Mouse (Mus musculus) right cerebral cortex, adult 2 months (tissue): ENCODE results near the gene Cr1l.
A peak's percentile ranks its signal among the peaks of the same experiment; 100 is the strongest.

ENCODE experiments used
- DNase-seq, 2 experiments: peaks; one replicate each; pipeline ENCODE4 v3.0.0; 2021 to 2022; ENCODE audit warnings: low spot score in 2 of 2

The Cr1l gene

DNA sequence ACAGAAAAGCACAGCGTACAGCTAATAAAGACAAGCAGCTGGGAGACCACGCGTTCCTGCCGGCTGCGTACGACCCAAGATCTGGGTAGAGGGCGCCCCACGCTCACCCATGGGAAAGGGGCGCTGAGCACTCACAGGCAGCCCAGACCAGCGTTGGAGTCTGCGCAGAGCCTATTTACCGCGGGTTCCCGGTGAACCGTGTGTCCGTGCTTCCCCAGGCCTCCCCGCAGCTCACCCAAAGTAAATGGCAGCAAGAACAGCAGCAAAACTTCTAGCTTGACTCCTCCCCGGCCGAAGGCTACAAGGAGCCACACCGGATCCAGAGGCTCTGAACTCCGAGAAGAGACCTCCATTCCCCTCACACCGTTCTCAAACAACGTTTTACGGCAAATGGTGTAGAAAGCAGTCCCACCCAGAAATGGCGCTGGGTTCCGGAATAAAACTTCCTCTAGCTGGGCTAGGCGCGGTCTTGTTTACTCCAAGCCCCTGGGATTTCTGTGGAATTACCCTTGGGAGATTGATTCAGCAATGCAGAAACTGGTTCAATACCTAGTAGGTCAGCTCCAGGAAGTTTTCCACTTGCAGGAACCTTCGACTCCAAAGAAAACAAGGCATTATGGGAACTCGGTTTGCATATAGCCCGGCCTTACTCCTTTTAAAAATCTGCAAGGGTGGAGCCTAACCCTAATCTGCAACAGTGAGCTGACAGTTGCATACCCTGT is at the start of gene Cr1l:
Cr1l (minus strand) TSS at position 634 of the 722 bp plus-strand sequence.
- DNase-seq: peak; percentile 89 to 90

DNA sequence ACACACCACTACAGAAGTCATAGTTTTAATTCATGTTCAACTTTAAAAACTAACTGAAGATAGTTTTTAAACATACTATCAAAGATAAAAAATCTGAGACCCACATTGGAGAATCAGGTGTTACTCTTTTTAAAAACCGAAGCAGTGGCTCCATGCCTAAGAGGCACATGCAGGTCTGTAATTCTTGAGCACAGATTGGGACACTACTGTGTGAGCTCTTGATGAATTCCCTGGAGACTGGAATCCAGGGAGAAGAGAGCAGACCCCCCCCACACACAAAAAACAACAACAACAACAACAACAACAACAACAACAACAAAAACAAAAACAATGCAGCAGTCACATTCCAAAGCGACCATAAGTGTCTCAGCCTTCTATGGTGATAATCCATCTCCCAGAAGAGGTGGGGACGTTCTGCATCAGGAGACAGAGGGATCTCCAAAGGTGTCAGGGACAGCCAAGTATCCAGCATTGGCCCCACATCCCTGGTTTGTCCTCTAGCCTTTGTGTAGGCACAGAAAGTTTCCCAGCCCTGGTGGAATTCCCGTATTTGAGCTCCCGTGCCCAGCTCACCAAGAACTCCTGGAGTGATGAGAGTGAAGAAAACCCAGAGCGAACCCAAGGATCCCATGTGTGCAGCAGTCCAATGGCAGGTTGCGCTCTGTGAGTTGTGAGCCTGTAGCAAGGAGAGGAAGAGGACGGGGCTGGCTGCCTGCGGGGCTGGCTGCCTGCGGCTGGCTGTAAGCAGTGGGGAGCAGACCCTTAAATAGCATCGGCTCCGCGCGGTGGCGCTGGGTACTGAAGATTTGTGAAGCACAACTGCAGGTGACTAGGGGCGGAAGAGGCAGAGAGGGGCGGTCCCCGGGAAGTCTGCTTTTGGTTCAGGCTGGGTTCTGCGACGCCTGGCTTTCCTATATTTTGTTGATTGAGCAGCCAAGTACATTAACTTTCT is 44.9 kb upstream of the Cr1l start, which contains the start of gene Cr2:
Cr2 (minus strand) TSS at position 737 of the 952 bp plus-strand sequence.
- DNase-seq: peak; percentile 65 to 74

DNA sequence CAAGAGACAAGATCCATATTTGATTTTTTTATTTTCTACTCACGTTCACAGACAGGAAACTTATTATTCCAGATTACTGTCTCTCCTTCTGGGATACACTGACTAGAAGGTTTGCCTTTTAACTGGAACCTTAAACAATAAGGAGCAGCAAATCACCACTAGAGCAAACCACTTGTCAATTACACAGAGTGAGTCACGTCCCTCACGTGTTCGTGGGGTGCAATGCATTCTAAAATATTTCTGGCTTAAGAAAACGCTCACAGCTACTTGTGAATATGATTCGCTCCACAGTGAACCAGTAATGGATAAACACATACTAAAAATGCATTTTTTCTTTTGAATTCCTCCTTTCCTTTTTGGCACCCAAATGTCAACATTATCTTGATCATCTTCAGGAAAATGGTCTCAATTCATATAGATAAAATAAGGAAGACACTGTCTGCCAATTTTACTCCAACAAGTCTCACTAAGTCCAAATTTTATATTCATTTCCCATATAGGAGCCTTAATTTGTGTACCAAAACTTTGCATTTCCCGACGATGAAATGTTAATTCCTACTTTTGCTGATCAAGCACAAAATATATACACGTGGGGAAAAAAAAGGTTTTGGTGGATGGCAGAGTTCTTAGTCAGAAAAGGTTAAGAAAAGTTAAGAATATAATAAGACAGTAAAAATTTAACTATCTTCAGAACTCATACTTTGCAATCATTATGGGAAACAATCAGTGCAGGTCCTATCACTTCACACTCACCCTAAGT is 33.8 kb upstream of the Cr1l start:
- DNase-seq: no peak

DNA sequence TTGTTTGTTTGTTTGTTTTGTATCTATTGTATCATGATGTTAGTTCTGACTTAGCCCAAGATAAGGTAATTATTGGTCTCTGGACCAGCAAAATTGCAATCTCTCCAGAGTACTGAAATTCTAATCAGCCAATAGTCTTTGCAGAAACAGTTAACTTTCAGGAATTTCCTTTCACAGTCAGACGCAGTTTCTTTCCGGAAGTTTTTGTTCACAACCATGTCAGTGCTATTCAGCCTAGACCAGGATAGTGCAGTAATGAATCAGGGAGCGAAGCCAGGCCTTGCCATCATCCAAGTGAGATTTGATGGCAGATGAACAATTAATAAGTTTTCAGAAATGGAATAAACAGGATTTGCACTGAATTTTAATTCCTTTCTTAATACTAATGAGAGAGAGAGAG is 684 bp upstream of the Cr1l start:
- no peak for DNase-seq

DNA sequence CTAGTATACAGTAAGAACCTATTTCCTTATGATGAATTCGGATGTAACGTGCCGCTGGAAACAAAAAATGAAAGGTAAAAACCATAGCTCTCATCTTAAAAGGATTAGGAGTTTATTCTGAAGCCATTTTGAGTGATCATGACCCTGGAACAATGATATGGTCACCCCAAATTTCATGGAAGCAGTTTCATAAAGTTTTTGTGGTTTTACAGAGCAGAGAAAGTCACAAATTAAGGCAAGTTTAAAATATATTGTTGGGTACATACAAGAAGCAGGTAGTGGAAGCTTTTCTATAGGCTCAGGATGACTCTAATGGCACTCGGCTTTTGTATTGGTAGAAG is 259 bp upstream of the Cr1l start:
- no peak for DNase-seq

DNA sequence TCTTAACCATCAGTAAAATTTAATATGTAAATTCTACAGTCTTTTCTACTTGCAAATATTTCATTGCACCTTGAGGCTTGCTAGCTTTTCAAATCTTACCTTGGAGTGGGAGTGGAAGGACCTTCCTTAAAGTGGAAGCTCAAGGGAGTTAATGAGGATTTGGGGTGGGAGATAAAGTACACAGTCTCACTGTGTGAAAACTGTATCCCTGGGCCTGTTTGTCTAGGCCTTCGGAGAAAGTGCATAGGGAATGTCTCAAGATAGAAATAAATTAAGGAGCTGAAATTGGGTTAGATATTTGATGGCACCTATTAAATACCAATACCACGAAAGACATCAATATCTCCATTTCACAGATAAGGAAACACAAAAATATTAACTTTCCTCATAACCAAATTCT is 907 bp downstream of the Cr1l start:
- no peak for DNase-seq

DNA sequence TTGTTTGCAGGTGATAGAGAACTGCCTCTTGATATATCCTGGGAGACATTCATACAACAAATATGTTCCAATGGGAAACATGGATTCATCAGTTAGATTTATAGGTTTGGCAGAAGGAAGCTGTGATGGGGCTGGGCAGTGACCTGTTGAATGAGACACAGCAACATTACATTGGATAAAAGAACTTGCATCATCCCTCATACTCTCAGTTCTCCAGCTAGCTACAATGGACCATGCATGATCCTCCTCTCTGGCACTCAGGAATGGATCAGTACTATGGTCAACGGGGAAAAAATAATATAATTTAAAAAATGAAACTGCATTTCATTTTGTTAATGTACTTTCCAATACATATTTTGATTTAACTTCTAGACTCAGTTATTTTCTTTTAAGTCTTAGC is 1.5 kb downstream of the Cr1l start:
- DNase-seq: no peak

DNA sequence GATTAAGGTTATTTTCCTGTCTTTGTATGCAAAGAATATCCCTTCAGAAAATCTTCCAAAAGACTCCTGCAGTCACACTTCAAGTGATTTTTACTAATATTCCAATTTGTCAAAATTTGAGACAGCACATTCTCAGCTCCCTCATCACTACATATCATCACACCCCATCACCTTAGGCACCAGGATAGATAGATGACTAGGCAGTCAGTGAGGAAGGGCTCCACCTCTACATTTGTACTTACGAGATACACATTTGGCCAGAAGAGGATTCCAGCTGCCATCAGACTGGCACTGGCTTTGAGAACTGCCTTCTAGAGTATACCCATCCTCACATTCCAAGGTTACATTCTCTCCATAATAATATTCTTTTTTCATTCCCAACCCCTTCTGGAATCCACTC is 17.0 kb downstream of the Cr1l start:
- DNase-seq: no peak

DNA sequence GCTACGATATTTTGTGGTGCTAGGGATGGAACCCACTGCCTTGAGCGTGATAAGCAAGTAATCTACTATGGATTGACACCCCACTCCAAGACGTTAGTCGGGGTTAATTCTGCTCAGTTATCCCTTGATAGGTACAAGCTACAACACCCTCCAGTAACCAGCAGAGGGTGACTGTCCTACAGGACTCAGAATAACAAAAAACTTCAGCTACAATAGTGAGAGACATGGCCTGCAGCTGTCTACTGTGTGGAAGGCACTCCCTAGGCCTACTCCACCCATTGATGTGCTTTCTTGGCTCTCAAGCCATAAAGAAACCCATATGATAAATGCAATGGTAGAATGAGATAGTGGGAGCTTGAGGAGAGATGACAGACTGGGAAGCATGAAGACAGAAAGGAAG is 17.8 kb downstream of the Cr1l start:
- DNase-seq: no peak

DNA sequence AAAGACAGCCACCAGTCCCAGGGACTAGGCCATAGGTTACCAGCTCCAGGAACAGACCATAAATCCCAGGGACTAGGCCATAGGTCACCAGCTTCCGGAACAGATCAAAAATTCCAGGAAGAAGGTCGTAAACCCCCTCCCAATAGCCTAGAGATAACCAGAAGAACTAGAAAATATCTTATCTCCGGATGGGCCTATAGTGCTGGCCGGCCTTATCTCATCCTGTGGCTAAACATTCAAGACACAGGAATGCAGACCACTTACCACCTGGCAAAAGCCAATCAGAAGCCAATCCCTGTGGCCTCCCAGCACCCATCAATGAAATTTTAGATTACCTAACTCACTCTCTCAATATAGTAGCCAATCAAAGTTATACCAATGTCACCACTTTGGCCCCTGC is 30.7 kb downstream of the Cr1l start:
- no peak for DNase-seq

DNA sequence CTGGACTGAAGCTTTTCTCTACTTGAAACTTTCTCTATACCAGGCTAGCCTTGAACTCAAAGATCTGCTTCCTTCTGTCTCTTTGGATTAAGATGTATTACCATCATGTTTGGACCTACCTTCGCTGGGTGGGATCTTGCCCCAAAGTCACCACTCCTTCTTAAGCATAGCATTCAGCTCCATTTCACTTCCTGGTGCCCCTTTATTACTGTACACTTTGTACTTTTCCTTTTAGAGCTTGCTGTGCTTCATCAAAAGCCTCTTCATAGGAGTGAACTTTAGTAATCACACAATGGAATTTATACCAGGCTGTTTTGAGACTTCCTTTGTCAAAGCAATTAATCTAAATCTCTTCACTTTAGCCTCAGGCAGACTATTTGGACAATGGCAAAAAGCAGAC is 33.4 kb downstream of the Cr1l start:
- no peak for DNase-seq

DNA sequence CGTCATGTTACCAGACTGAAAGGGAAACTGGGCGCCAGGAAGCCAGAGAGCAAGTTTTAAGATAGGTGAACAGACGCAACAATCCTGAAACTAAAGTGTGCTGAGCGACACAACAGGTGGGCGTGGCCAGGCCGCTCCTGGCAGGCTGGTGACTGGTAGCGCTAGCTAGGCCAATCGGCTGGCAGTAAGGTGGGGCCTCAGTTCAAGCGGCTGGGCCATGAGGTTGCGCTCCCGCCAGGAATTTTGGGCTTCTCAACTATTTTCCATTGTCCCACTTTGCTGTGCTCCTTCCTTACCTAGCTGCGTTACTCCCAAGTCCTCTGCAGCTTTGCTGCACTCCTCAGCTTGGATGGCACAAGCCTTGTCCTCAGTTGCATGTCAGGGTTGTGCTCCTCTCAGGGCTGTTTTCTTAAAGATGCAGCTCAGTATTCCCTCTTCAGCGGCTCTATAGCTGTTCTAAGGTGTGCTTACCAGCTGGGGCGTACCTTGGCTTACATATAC is 39.1 kb downstream of the Cr1l start, which contains the start of gene Cd46:
Cd46 (minus strand) TSS at position 30 of the 501 bp plus-strand sequence.
- DNase-seq: no peak

DNA sequence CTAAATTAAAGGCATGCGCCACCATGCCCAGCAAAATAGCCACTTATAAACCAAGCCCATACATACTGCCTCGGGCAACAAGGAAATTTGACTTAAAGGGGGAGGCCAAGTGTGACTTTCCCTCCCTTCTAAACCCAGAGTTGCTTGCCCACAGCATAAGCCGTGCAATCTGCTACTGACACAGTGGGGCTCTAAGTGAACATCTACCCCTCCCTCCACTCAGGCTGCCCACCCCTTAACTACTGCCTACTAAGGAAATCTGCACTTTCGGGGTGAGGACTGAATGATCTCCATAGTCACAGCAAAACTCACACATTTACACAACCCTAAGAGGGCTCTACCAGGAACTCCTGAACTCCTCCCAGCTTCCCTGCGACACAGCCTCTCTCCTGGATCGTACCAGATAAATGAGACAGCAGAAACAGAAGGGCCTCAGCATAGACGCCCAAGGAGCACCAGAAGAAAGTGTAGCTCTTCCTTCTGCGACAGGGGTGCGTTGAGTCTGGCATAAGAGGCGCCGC is 39.6 kb downstream of the Cr1l start:
- no peak for DNase-seq

DNA sequence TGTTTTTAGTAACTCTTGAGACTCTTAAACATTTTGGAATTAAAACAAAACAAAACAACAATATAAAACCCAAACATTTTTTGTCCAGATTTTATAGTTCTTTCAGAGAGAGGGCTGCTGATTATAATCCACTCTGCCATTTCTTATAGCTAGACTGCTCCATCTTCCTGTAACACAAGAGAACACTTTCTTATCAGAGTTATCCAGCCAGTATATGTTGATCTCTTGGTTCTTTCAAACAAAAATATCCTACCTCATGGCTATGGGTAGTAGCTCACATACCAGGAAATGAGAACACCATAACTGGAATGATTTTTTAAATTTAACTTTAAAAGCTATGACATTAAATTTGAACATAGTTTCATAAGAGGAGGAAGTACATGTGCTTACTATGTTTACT is 49.2 kb downstream of the Cr1l start:
- no peak for DNase-seq
